Mouse (Mus musculus) liver, adult 2 months (tissue): ENCODE results near the gene Tmem265.

ENCODE experiments used
- CTCF ChIP-seq: fragments of 200-500 bp; IDR thresholded peaks from 2 replicates; pipeline ENCODE4 v1.5.1; 2011; ENCODE audit warnings: low read depth, low read length, control low read depth
- POLR2A ChIP-seq: fragments of 200-500 bp; IDR thresholded peaks from 2 replicates; pipeline ENCODE4 v1.6.1; 2011; ENCODE audit warnings: low read length, control low read depth; ENCODE audit not compliant: insufficient read depth; ENCODE audit errors: extremely low read depth

GRCm38 (mm10) chr7:127604256-127604655 is 43.1 kb downstream of the Tmem265 start:
- TF ChIP-seq CTCF (no peak), POLR2A (no peak)
